Mouse (Mus musculus): ENCODE data around the gene Wfdc8.

Gene Wfdc8

DNA sequence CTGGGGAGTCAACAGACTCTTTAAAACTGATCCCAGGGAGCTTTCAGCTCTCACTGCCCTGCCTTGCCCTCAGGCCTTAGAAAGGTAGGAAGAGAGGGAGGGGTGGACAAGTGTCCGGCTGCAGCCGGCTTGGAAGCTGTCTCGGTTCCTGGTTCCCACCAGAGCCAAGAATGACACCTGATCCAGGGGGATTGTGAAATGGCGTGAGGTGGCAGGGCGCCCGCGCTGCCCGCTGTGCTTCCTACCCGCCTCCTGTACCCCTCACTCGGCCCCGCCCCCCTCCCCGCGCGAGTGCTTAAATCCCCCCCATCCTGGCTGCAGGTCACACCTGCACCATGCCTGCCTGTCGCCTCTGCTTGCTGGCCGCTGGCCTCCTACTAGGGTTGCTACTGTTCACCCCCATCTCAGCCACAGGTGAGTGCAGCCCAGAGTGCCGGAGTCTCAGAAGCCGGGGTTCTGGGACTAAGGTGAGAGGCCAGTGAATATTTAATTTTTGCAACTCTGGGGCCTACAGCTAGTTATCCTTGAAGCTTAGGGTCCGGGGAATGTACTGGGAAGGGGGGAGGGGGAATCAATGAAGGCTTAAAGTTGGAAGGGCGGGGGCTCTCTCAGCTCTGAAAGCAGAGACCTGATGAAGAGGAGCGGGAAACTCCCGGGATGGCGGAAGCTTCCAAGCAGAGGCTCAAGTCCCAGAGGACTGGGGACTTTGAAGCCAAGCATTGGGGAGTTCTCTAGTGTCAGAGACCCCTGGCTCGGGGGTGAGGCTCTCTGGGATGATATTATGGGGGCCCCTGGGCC, 50.8 kb downstream of the Wfdc8 start, which contains the start of gene Wfdc2:
Wfdc2 (plus strand) TSS at position 23 of the 798 bp plus-strand sequence.
- DNase-seq (ENCODE audit: low read depth, low spot score): peak; percentile 55

DNA sequence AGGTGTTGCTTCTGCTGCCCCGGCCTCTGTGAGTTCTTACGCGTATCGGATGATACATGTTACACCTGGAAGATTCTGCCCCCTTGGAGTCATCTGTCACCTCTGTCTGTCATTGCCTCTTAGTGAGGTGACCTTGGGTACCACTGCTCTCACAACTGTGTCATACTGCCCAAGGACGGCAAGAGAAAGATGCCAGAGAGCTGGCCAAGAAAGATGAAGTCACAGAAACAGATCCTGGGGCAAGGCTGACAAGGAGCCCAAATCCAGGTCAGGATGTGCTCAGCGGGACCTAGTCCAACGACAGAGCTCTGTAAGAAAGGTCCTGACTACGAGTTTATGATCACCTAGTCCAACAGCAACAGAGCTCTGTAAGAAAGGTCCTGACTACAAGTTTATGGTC, 53.3 kb downstream of the Wfdc8 start:
- DNase-seq (ENCODE audit: low read depth, low spot score): no peak

DNA sequence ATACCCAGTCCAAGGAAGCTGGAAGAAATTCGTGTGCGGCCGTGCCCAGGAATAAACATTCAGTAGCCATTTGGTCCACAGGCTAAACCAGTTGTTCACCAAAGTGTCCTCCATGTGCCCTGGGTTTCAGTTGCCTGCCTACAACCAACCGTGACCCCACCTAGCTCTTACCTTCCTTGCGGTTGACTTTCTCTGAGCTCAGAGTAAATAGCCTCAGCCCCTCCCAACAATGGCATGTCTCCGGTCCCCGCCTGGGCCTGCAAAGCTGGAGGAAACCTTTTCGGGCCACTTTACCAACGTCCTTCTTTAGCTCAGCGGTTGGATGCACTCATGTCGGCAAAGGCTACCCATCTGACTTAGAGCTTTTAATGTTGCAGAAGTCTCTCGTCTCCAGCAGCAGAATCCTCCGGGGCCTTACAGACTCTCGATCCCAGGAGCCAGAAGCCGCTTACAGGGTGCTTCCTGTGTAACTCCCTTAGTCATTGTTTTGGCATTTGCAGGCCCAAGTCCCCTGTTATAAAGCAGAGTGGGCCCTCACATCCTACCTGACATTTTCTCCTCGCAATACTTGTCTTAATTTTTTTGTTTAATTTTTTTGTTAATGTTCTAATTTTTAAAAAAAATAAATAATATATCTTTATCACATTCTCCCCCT, 54.3 kb downstream of the Wfdc8 start:
- no peak for DNase-seq (ENCODE audit: low read depth, low spot score)

DNA sequence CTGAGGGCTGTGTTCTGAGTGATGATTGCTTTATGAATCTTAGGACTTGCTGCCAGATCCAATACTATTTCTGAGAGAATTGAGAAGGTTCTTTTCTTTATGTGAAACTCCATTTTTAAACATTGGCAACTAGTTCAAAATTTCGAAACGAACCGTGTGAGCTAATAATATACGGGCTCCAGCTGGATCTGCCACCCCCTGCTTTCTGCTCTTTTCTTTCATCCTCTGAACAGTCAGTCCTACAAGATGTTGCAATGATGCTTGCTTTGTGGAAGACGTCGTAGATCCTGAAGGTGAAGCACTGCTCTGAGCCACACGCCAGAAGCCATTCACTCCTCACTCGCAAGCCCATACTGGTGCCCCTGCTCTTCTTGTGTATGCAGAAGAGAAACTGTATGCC, 55.0 kb downstream of the Wfdc8 start:
- no peak for DNase-seq (ENCODE audit: low read depth, low spot score)

DNA sequence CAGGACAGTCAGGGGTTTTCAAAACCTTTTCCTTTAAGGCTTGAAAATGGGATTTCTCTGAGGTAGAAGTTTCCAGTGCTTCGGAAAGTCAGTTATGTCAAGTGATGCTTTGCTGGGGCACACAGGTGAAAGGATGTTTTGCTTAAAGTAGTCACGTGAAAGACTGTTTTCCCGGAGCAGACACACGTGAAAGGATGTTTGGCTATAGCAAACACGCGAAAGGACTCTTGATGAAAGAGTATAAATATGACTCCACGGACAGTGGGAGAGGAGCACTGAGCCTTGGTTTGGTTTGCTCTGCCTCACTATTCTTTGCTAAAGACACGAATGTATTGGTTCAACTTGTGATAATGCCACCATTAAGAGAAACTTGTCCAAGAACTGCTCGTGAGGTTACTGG, 61.9 kb downstream of the Wfdc8 start:
- DNase-seq (ENCODE audit: low read depth, low spot score): no peak

DNA sequence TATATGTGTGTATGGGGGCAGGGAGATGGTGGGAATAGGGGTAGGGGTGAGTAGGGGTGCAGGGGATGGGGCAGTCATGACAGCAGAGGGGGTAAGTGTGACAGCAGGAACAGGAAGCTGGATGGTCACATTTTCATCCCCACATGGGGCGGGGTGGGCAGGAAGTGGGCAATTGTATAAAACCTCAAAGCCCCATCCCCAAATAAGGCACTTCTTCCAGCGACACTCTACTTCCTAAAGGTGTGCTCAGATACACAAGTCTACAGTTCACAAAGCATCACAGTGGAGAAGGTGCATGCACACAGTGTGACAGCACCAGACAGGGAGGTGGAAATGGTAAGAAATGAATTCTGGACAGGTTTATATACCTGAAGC, 62.5 kb downstream of the Wfdc8 start:
- DNase-seq (ENCODE audit: low read depth, low spot score): no peak

DNA sequence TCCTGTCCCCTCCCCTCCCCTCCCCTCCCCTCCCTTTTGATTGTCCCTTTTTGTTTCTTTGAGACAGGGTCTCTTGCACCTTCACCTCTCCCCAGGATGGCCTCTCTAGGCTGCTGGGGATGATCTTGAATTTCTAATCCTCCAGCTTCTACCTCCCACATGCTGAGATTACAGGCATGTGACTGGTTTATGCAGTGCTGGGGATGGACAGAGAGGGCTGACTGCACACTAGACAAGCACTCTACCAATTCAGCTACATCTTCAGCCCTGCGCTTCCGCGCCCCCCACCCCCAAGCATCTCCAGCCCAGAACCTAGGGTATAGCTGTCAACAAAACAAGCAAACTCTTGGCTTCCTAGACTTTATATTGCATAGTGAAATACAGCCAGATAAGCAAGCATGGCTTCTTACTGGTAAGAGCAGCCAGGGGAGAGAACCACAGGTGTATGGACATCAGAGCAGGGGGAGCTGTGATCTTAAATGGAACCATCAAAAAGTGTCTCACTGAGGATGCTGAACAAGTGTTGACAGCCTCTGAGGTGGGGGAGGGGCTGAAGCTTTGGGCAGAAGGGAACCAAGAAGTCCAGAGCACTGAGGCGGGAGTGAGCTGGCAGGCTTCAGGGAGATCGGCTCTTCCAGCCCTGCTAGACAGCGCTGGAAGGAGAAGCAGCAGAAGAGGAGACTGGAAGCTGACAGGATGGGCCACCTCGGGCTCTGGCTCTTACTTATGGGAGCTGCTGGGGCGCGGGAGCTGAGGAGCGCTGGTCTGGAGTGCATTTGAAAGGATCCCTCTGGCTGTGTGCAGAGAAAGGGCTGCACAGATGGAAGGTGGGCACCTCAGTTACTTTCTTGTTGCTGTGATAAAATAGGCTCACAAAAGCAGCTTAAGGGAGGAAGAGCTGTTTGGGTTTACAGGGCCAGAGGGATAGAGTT, 63.2 kb downstream of the Wfdc8 start:
- no peak for DNase-seq (ENCODE audit: low read depth, low spot score)

DNA sequence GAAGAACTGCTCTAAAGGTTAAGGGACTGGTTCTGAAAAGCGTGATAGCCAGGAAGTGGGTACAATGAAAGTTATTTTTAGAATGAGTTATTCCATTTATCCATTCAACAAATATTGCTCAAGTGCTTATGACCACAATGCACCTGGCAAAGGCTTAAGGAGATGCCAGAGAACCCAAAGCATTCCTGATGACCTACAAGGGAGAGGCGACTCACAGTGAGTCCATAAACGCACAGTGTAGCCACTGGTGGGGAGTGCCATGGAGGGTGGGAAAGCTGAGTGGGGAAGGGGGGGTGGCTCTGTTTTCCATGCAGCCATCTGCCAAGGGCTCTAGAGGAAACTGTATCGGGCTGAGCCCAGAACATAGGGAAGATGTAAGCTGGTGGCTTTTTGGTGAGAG, 64.1 kb downstream of the Wfdc8 start:
- no peak for DNase-seq (ENCODE audit: low read depth, low spot score)
